Mouse (Mus musculus): Measurements from ENCODE around the gene Polr3c.
A peak's percentile ranks its signal among the peaks of the same experiment; 100 is the strongest.
"Not testable (repeated sequence)": the region's sequence is repeated elsewhere in the genome, so short reads cannot be mapped to it uniquely, and the experiment has no call there.

The Polr3c gene

DNA sequence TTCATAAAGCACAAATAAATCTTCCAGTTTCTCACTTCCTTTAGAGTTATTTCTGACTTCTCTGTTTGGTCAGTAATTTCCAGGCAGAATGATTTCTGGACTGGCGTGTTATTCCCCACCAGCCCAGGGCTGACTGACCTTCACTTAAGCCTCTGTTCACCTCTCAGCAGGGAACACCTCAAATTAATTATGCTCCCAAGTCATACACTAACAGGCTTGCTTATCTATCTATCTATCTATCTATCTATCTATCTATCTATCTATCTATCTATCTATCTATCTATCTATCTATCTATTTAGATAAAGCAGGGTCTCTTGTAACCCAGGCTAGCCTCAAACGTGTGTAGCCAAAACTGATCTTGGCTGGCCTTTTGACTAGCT lies 18.8 kb downstream of the Polr3c start:
- no peak for DNase-seq (ENCODE audit: low spot score in 2 of 2)

- peak; percentile 63 to 69 for DNase-seq (ENCODE audit: low spot score in 2 of 2)
Observed at GRCm38 (mm10) chr3:96707903-96708683, 19.3 kb downstream of the Polr3c start, which contains the start of gene Nudt17. TSS of gene Nudt17 (minus strand) at chr3:96708562.

DNA sequence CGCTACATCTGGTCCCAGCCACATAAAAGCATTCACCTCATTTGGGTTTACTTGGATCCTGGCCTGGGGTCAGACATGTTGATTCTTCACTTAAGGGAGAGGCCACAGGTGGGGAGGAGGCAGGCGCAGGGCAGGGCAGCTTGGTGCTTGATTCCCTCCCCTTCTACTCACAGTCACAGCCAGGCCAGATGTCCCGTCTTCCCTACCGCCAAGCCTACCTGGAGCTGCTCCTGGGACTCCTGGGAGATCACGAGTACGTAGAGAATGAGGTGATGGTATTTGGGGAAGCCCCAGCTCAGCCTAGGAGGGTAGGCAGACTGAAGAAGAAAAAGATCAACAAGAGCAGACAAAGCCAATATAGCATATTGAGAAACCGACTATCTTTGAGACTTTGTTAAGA lies 20.4 kb downstream of the Polr3c start:
- no peak for DNase-seq (ENCODE audit: low spot score in 2 of 2)

DNA sequence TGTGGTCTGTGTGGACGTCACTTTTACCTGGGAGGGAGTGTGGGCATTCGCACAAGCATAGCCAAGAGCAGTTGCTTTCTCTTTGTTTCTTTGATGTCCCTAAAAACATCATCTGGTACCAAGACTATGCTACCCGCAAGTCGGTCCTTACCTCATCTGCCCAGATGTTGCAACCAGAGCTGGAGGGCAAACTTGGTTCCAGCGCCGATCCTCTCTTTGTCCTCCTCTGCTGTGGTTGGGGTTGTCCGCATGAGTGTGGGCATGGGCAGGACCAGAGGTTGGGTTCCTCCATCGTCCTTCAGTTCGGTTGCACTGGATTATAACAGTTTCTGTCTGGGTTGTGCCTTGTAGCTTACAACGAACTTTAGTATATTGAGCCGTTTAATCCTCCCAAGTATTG lies 21.2 kb downstream of the Polr3c start:
- DNase-seq (ENCODE audit: low spot score in 2 of 2): no peak

DNA sequence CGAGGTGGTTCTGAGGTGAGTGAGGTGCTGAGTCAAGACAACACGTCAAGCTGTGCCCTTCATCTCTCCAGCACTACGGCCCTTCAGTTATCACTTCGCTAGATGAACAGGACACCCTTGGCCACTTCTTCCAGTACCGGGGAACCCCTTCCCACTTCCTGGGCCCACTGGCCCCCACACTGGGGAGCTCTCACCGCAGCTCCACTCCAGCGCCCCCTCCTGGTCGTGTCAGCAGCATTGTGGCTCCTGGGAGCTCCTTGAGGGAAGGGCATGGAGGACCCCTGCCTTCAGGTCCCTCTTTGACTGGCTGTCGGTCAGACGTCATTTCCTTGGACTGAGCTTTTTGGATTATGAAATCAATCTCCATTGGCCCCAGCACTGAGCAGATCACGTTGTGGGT lies 22.6 kb downstream of the Polr3c start:
- DNase-seq (ENCODE audit: low spot score in 2 of 2): peak; percentile 21 to 35

GRCm38 (mm10) chr3:96701003-96701402 lies 26.4 kb downstream of the Polr3c start:
- DNase-seq (ENCODE audit: low spot score in 2 of 2): no peak

- peak in 1 of 2 experiments; percentile 30 for DNase-seq (ENCODE audit: low spot score in 2 of 2)
Observed at GRCm38 (mm10) chr3:96700376-96700775, 27.1 kb downstream of the Polr3c start.

GRCm38 (mm10) chr3:96698993-96699690 lies 28.3 kb downstream of the Polr3c start:
- DNase-seq (ENCODE audit: low spot score in 2 of 2): no peak

GRCm38 (mm10) chr3:96696766-96697732 lies 30.4 kb downstream of the Polr3c start:
- DNase-seq (ENCODE audit: low spot score in 2 of 2): peak; percentile 84

GRCm38 (mm10) chr3:96696198-96696765 lies 31.1 kb downstream of the Polr3c start, which contains the start of gene Pias3:
TSS of gene Pias3 (plus strand) at chr3:96696384.
- peak; percentile 52 to 58 for DNase-seq (ENCODE audit: low spot score in 2 of 2)

DNA sequence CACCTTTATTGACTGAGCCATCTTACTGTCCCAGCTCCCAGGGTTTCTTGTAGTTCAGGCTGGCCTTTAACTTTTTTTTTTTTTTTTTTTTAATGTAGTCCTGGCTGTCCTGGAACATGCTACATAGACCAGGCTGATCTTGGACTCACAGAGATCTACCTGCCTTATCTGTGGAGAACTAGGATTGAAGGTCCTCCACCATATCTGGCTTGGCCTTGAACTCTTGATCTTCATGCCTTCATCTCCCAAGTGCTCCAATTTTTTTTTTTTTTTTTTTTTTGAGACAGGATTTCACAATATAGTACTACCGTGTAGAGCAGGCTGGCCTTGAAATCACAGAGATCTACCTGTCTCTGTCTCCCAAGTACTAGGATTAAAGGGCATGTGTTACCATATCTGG lies 33.8 kb downstream of the Polr3c start:
- DNase-seq (ENCODE audit: low spot score in 2 of 2): no peak

DNA sequence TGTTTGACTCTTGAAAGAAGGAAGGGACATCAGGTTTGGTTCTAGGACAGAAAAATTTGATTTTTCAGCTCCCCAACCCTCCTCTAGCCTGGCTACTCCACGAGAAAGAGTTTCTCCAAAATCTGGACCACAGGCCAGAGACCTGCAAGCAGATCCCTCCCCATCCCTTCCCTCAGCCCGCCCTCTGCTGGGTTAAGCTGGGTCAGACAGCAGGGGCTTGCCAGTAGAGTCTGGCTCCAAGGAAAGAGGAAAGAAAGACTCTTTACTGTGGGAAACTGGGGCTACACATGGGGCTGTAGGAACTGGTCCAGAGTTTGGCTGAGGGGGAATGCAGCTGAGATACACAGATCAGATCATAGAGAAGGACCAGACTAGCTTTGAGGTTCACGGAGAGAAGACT lies 34.9 kb downstream of the Polr3c start:
- no peak for DNase-seq (ENCODE audit: low spot score in 2 of 2)

DNA sequence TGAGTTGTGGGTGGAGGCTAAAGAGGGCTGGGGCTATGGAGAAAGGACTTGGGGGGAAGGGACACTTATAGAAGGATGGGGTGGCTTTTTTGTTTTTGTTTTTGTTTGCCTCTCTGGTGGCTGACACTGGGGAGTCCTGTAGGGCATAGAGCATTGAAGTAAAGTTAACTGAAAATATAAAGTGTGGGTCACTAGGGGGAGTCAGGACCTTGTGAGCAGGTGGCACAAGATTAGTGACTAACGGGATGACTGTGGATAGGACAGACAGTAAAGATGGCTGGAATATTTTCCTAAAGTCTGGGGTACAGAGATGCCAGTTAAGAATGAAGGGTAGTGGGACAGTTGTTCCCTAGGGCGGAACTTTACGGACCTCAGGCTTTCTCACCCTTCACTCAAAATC lies 37.1 kb downstream of the Polr3c start:
- DNase-seq (ENCODE audit: low spot score in 2 of 2): no peak

GRCm38 (mm10) chr3:96688854-96689253 lies 38.6 kb downstream of the Polr3c start:
- DNase-seq (ENCODE audit: low spot score in 2 of 2): no peak

DNA sequence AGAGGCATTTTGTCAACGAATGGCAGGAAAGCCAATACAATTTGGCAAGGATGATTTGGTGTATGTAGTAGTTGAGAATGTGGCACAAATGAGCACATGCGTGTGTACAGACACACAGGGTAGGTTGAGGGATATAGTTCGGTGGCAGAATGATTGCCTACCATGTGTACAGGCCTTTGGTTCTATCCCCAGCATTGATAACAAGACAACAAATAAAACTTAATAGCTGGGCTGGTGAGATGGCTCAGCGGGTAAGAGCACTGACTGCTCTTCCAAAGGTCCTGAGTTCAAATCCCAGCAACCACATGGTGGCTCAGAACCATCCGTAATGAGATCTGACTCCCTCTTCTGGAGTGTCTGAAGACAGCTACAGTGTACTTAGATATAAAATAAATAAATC lies 41.4 kb downstream of the Polr3c start:
- not testable (repeated sequence) for DNase-seq (ENCODE audit: low spot score in 2 of 2)

DNA sequence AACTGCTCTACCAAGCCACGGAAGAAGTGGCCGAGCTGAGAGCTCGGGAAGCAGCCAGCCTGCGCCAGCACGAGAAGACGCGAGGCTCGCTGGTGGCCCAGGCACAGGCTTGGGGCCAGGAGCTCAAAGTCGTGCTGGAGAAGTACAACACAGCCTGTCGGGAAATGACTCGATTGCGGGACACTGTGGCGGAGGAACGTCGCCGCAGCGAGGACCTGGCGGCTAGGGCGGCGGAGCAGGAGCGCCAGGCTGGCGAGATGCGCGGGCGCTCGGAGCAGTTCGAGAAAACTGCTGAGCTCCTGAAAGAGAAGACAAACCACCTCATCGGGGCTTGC lies 42.6 kb downstream of the Polr3c start:
- DNase-seq (ENCODE audit: low spot score in 2 of 2): no peak

DNA sequence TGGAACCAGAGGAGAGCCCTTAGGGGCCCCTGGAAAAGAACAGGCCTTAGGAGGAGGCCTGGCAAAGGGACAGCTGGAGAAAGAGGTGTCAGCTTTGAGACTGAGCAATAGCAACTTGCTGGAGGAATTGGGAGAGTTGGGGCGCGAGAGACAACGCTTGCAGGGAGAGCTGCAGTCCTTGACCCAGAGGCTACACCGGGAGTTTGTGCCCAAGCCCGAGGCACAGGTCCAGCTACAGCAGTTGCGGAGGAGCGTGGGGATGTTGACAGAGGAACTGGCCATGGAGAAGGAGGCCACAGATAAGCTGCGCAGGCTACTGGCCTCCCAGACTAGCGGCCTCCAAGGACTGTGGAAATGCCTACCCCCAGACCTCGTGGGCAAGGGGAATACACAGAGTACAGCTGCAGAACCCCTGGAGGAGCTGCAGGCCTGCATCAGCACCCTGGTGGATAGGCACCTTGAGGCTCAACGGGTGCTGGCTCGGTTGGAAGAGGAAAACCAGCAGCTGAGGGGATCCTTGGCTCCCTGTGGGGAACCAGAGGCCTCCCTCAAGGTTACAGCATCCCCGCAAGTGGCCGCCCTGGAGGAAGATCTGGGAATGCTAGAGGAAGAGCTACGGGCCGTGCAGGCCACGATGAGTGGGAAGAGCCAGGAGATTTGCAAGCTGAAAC lies 43.1 kb downstream of the Polr3c start:
- DNase-seq (ENCODE audit: low spot score in 2 of 2): no peak

- no peak for DNase-seq (ENCODE audit: low spot score in 2 of 2)
Observed at GRCm38 (mm10) chr3:96683496-96683895, 43.9 kb downstream of the Polr3c start.

GRCm38 (mm10) chr3:96680269-96680956 lies 47.0 kb downstream of the Polr3c start:
- no peak for DNase-seq (ENCODE audit: low spot score in 2 of 2)

DNA sequence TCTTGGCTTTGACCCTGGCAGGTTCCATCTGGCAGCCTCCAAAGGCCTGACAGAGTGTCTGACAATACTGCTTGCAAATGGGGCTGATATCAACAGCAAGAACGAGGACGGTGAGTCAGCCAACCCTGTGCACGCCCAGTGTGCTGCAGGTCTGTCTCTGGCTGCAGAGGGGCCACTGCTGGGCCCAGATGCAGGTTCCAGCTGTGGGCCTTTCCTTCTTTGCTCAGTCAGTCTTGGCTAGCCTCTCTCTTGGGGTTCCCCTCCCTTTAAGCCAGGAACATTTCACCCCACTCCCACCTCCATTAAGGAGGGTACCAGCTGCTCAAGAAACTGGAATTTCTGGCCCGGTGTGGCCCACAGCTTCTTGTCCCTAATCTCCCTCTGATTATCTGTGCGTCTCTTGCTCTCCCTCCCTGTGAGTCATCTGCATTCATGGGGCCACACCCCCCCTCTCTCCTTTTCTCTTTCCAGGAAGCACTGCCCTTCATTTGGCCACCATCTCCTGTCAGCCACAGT lies 48.2 kb downstream of the Polr3c start:
- no peak for DNase-seq (ENCODE audit: low spot score in 2 of 2)
